Mouse (Mus musculus): ENCODE data around the gene Elk4. TPM values are rescaled to one million over a fixed set of nuclear protein-coding genes. Genes with fewer than 3 reads are reported as not detected.

Gene Elk4
- polyA plus RNA-seq, 1 experiment from 2014 or later: 31.0 TPM

GRCm38 (mm10) chr1:132078413-132078812, 71.0 kb downstream of the Elk4 start:
- WGBS: 91% methylated on average over 2 of the region's 2 CpGs
- H3K4me3 ChIP-seq (ENCODE audit: low read depth, low read length): no peak overlapping the region

More at GRCm38 (mm10) chr1:132078413-132078812, 71.0 kb downstream of the Elk4 start:
- no peaks in the 10 kb centered on the region for H3K36me3 ChIP-seq (ENCODE audit: control insufficient read depth, insufficient read depth, low read length)
- no peak overlapping the region for H3K27ac ChIP-seq (ENCODE audit: low read depth)
- ATAC-seq (replicated peaks; ENCODE audit: low FRiP score, low TSS enrichment, low read depth): no peak
- H3K9me3 ChIP-seq (ENCODE audit: control insufficient read depth, low read length): no peaks in the 10 kb centered on the region
- DNase-seq (ENCODE audit: low spot score): no peak
- H3K27me3 ChIP-seq (replicated peaks; ENCODE audit: control insufficient read depth, insufficient read depth, low read length): no peaks in the 10 kb centered on the region
- H3K4me1 ChIP-seq (replicated peaks; ENCODE audit: control insufficient read depth, insufficient read depth, low read length): no peaks in the 10 kb centered on the region
- no peak overlapping the region for H3K4me2 ChIP-seq (ENCODE audit: low read length)
- no peak overlapping the region for H3K9ac ChIP-seq (ENCODE audit: low read length)

Other genes starting within 250 kb of the Elk4 start
- gene Pm20d1, start 210.2 kb upstream of the Elk4 start, polyA plus RNA-seq (2014; fragmentation: Nextera tagmentation; extraction: Ambion mirVana): 0.71 and 1.4 TPM in 2 replicates
- 8.4 and 8.9 TPM in 2 replicates for gene Slc41a1, start 180.1 kb upstream of the Elk4 start, polyA plus RNA-seq (2014; fragmentation: Nextera tagmentation; extraction: Ambion mirVana)
- gene Rab29, start 140.4 kb upstream of the Elk4 start, polyA plus RNA-seq (2014; fragmentation: Nextera tagmentation; extraction: Ambion mirVana): 17.6 and 18.4 TPM in 2 replicates
- gene Nucks1, start 97.1 kb upstream of the Elk4 start, polyA plus RNA-seq (2014; fragmentation: Nextera tagmentation; extraction: Ambion mirVana): 50.5 and 52.5 TPM in 2 replicates
- gene Slc45a3, start 44.6 kb upstream of the Elk4 start, polyA plus RNA-seq (2014; fragmentation: Nextera tagmentation; extraction: Ambion mirVana): 2.1 and 2.4 TPM in 2 replicates
- gene Mfsd4a, start 60.5 kb downstream of the Elk4 start, polyA plus RNA-seq (2014; fragmentation: Nextera tagmentation; extraction: Ambion mirVana): 13.4 TPM in 2 replicates
- gene Cdk18, start 132.1 kb downstream of the Elk4 start, polyA plus RNA-seq (2014; fragmentation: Nextera tagmentation; extraction: Ambion mirVana): 7.6 and 7.7 TPM in 2 replicates
- gene Lemd1, start 183.8 kb downstream of the Elk4 start, polyA plus RNA-seq (2014; fragmentation: Nextera tagmentation; extraction: Ambion mirVana): 0.27 and 0.52 TPM in 2 replicates
- gene AC124108.1, start 183.8 kb downstream of the Elk4 start, polyA plus RNA-seq (2014; fragmentation: Nextera tagmentation; extraction: Ambion mirVana): 0.09 TPM in 1 of 2 replicates, not detected in the other
- gene Gm10188, start 222.2 kb downstream of the Elk4 start, polyA plus RNA-seq (2014; fragmentation: Nextera tagmentation; extraction: Ambion mirVana): not detected in 2 replicates